Mouse (Mus musculus): ENCODE measurements around the gene A330070K13Rik.

The A330070K13Rik gene

DNA sequence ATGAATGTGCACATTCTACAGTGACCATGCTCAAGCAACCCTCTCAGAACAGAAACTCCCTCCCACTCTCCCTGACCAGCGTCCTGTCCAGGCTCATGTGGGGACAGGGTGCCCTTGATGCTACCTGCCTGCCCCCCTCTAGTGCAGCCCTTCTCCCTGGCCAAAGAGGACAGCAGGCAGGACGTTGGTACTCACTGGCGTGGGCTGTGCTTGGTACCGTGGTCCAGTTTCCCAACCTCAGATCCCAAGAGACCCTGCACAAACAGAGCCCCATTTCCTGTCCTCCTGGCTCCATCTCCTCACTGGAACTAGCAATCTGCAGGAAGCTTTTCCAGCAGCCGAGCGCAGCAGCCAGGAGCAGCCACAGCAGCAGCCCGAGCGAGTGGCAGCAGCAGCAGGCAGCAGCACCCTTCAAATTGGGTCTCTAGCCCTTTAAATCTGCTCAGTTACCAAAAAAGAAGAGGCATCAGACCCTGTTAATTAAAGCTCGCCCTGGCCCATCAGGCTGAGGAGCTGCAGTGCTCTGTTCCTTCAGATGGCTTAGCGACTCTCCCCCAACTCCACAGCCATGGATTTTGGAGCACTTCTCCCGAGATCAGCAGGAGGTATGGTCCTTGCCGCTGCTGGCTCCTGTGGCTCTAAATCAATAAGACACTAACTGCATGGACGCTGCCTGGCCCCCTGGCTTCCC is at the start of gene A330070K13Rik:
TSS of gene A330070K13Rik (minus strand) at position 410 of the 691 bp plus-strand sequence.
- no peak for DNase-seq

DNA sequence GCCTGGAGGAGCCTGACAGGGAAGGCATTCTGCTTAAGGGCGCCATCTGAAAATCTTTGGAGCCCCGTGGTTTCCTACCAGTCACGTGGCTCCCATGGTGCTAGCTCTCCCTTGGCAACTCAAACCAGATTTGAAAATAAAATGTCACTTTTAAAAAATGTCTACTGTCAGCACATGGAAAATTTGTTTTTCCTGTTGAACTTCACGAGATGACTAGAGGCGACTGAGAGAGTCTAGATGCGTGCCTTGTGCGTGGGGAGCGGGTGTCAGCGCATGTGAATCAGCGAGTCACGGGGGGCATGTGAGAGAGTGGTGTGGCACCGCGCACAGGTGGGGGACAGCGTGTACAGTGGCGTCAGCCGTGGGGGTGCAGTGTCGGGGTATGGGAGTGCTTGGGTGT is 27.1 kb upstream of the A330070K13Rik start:
- DNase-seq: no peak

DNA sequence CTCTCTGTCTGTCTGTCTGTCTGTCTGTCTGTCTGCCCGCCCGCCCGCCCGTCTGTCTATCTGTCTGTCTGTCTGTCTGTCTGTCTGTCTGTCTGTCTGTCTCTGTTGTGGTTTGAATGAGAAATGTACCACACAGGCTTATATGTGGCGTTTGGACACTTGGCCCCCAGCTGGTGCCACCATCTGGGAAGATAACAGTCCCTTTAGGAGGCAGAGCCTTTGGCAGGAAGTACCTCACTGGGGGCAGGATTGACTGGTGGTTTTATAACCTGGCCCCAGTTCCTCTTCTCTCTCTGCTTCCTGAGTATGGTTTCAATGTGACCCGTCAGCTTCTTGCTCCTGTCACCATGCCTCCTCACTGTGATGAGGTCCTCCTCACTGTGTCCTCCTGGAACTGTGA is 25.3 kb upstream of the A330070K13Rik start:
- no peak for DNase-seq

DNA sequence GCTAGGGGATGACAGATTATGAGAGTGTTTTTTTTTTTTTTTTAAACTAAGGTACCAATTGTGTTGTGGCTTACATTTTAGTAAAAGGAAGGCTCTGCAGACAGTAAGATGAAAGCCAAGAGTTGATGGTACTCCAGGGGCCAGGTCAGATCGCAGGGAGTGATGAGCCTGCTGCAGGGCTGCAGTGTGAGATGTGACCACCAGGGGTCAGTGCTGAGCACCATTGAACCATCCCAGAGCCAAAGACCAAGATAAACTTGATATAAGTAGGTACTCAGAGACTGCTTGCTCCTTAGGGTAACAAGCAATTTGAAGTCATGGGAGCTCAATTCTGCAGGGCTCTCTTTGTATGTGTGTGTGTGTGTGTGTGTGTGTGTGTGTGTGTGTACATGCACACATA is 20.8 kb upstream of the A330070K13Rik start:
- DNase-seq: peak; percentile 76

DNA sequence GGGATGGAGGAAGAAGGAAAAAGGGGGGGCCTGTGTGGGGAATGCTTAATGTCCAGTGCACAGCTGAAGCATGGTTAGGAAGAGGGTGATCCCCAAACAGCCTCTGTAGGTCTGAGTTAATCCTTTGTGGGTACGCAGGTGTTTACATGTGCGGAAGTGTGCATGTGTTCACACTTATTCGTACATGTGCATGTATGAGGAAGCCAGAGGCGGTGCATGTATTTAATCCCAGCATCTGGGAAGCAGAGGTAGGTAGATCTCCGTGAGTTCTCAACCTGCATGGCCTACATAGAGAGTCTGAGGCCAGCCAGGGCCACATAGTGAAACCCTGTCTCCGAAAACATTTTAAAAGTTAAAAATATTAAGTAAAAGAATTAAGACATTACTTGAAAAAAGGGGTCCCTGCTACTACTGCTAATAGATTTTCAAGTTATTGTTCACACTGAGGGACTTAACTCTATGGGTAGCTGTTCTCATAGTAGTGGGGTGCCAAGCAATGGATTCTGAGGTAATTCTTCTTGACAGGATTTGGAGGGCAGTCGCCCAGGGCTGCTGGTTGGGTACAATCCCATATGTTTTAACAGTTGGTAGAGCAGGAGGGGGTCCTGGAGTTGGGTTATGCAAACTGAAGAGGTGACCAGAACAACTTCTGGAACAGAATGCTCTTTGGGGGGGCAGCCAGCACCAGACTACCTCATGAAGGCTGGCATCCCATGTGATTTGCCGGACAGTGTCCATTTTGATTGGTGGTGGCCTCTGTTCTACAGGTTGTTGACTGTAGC is 15.9 kb upstream of the A330070K13Rik start:
- DNase-seq: peak; percentile 98

DNA sequence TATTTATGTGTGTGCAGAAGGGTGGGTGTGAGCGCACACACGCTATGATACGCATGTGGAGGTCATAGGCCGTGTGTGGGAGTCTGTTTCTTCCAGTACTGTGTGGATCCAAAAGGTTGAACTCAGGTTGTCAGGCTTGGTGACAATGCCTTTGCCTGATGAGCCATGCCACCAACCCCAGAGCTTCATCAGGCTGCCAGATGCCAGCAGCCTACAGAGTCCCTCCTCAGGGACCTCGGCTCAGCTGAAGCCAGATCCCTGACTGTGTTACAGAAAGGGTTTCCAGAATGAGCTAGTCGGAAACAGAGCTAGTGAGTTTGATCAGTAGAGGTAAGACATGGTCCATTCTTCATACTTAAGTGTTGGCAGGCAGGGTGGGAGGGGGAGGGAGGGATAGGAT is 10.7 kb upstream of the A330070K13Rik start:
- DNase-seq: no peak

DNA sequence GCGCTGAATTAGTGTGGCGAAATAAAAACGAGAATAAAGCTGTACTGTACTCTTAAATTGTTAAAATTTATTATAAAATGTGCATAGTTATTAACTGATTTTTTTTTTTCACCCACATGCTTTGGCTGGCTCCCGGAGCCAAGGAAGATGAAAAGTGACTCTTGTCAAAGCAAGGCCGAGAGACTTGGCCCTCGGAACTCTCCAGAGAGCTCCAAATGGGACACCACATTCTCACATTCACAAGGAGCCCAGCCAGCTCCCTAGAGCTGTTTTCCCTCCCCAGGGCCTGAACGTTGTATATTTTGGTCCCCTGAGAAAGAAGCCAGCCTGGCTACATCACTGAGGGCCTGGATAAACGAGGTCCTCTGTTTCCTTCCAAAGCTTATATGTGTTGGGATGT is 10.0 kb upstream of the A330070K13Rik start:
- no peak for DNase-seq

DNA sequence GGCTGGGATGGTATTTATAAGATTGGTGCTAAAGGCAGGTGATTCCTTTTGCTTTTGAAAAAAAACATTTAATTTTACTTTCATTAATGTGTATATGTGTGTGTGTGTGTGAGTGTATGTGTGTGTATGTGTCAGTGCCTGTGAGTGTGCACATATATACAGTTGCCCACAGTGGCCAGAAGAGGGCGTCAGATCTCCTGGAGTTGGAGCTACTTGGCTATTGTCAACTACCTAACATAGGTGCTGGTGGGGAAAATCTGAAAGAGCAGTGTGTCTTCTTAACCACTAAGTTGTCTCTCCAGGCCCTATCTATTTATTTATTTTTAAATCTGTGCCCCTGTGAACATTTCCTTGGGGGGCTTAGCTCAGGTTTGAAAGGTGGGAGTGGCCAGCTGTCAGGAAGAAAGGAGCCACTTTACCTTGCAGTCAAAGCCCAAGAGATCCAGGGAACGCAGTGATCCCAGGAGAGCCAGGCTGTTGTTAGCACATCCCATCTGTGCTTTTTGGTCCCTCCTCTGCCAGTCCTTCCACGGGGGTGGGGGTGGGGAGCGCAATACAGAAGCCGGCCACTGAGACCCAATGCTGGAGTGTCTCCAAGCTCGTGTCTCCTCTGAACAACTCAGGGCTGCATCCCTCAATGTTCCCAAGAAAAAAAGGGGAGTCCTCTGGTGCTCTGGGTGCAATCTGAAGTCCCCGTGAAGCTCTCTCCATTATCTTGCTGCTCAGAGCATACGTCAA is 9.4 kb upstream of the A330070K13Rik start:
- no peak for DNase-seq

DNA sequence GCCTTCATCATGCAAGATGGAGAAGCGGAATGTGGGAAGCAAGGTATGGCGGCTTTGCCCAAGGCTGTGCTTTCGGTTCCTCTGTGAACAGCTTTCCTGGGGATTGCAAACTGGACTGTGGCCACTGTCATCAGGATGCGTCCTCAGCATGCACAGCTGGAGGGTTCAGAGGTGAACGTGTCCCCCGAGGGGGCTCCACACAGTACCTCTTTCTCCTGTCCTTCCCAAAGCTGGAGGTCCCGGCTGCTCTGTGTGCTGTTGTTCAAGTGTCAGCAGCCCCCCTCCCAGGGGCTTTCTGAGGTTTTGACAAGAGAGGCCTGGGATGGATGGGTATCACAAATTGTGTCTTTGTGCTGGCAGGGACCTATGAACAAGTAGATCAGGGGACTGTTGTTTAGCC is 2.0 kb upstream of the A330070K13Rik start:
- no peak for DNase-seq

DNA sequence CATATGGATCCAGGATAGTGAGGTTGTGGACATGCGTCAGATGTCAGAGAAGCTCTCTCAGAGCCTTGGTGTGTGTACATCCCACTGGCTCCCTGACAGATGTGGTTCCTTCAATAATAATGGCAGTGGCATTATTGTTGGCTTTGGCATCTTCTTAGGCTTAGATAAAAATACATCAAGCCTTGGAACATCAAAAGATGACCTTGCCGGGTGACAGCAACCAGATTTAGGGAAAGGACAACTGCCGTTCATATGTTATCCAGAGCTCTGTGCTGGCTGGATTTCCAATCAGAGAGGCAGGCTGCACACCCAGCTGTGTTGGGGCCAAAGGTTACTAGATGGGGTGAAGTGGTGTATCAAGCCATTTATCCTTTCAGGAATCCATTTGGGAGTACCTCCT is 9.0 kb downstream of the A330070K13Rik start:
- no peak for DNase-seq

DNA sequence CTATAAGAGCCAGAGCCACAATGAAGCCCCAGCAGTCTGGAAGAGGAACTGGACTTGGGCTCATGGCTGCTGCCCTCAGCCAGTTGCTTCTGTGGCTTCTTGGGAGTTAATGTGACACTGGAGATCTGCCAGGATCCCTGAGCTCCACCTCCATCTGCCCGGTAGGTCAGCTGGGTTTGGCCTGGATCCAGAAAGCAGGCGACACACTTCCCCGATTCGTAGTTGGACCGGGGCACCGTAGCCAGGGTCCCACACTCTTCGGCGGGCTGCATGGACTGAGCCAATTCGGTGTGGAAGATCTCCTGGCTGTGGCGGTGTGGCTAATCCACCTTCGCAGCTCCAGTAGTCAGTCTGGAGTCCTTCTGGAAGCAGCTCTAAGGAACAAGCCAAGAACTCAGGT is 15.2 kb downstream of the A330070K13Rik start, which contains the start of gene Caln1:
TSS of gene Caln1 (plus strand) at position 219 of the 400 bp plus-strand sequence.
- DNase-seq: peak; percentile 91

DNA sequence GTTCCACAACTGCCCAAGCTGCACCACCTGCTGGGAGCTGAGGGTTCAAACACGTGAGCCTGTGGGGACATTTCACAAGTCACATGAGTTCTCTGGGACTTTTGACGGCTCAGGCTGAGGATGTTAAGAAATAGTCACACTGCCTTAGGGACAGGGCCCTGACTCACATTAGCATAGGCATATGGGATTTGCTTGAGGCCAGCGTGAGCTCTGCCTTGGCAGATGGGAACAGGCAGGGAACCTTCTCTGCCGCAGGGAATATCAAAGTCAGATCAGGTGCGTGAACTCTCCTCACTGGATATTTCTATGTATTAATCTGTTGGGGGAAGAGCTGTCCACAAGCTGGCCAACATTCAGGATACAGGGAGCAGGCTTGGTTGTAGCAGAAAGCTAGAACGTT is 16.2 kb downstream of the A330070K13Rik start:
- peak; percentile 80 for DNase-seq

DNA sequence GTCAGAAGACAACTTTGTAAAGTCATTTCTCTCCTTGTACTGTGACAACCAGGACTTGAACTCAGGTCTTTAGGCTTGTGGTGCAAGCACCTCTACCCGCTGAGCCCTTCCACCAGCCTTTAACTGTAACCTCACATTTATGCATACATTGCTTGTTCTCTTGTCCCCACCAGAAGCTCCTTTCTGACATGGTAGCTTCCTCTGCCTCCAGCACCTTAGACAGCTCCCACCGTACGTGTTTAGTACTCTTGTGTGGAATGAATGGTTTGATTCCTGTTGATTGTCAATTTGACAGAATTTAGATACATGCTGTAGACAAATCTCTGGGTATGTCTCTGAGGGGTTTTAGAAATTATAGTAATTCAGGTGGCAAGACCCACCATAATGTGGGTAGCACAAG is 20.7 kb downstream of the A330070K13Rik start:
- no peak for DNase-seq

DNA sequence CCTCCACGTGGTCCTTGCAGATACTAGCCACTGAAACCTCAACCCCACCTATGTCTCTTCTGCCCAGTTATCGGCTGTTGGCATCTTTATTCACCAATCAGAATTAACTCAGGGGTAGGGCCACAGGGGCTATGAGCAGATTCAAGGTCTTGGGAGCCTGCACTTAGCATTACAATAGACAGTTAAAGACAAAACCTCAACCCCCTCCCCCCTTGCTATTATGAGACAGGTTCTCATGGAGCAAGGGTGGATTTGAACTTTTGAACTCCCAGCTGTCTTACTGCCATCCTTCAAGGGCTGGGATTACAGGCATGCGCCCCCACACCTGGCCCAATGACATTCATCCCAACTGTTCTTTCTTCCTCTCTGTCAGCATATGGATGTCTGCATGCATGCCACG is 21.3 kb downstream of the A330070K13Rik start:
- DNase-seq: no peak

DNA sequence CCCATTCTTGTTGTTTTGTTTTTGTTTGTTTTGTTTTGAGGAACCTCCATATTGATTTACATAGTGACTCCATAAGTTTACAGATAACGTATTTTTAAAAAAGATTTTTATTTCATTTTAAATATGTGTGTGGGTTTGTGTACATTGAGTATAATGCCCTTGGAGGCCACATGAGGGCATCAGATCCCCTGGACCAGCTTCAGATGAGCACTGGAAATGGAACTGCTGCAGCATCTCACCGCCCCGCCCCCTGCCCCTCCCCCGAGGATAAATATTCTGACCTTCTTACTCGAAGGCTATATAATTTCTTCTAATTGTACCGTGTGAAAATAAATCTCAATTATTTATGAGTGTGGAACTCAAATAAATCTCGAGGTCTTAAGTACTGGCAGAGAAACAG is 29.2 kb downstream of the A330070K13Rik start:
- no peak for DNase-seq

DNA sequence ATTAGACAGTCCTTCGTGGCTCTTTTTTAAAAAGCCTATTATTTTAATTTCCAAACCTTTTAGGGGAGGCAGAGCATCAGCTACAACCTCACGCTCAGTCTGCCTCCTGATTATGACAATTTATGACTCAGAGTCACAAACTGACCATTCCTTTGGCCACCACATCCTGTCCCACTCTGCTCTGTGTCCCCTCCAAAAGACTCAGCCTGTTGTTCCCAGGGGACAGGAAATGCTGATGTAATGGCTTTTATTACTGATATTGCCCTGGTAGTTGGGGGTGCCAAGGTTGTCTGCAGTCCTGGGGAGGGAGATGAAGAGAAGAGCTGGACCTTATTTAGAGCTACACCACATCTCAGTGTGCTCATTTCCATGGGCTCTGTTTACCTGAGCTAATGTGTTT is 38.6 kb downstream of the A330070K13Rik start:
- no peak for DNase-seq

DNA sequence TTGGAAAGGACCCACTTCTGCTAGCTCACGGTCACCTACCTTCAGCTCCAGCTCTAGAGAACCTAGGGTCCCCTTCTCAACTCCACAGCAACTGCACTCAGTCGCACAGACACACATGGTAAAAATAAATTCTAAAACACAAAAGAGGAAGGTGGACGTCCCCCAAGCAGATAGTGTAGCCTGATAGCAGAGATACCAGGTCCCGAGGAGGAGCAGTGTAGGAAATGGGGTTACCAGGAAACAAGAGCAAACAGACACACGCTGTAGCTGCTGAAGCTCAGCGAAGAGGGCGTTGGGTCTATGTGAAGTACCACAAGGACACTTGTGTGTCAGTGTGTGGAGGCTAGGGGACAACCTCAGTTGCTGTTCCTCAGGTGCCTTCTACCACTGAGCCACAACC is 39.4 kb downstream of the A330070K13Rik start:
- no peak for DNase-seq

DNA sequence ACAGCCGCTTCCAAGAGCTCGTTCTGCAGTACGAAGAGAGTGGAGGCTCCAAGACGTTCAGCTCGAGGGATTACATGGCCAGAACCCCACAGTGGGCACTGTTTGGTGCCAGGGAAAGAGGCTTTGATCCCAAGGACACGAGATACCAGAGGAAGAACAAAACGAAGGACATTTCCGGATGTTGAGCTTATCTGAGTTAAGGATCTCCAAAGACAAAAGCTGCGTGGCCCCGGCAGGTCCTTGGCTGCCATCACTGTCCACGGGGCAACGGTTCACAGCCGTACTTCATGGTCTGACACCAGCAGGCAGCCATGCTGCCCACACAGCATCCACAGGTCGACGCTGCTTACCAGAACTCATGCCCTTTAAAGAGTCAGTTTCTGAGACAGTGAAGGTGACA is 43.8 kb downstream of the A330070K13Rik start:
- DNase-seq: no peak

DNA sequence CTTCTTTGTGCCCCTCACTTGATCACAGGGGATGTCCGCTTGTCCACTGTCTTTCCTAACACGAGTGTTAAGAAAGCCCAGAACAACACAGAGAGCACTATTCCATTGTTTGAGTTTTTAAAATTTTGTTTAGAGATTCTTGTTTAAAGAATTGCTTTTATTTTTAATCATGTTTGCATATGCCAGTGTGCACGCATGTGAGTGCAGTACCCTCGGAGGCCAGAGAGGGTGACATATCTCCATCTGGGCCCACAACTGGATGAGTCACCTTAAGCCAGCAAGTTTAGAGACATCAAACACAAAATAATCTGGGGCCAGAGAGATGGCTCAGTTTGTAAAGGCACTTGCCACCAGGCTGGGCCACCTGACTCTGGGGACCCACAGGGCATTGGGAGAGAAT is 49.0 kb downstream of the A330070K13Rik start:
- no peak for DNase-seq

DNA sequence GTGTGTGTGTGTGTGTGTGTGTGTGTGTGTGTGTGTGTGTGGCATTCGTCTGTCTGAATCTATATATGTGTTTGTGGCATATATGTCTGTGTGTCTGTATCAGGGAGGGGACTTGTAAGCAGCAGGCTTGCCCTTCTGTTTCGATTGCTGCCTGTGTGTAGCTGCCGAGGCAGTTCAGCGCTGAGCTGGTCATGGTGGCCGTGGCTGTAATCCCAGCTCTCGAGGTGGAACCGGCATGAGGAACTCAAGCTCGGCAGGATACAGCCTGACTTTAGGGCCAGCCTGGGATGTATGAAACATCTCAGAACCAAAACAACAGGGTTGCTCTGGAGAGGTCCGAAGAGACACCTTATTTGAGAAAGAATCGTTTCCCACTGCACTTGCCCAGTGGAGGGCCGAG is 50.5 kb downstream of the A330070K13Rik start:
- DNase-seq: peak; percentile 41

DNA sequence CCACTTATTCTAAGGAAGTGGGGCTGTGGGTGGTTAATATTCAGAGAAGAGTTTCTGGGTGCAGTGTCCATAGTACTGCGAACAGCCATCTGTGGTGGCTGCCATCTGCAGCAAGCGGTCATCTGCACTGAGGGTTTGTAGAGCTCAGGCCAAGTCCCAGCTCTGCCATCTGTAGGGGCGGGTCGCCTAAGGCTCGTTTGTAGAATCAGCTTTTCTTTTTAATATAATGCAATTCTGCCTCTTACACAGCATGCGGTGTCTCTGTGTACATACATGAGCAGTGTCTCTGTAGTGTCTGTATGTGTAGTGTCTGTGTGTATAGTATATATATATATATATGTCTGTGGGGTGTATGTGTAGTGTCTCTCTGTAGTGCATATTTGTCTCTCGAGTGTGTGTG is 50.9 kb downstream of the A330070K13Rik start:
- DNase-seq: peak; percentile 60

DNA sequence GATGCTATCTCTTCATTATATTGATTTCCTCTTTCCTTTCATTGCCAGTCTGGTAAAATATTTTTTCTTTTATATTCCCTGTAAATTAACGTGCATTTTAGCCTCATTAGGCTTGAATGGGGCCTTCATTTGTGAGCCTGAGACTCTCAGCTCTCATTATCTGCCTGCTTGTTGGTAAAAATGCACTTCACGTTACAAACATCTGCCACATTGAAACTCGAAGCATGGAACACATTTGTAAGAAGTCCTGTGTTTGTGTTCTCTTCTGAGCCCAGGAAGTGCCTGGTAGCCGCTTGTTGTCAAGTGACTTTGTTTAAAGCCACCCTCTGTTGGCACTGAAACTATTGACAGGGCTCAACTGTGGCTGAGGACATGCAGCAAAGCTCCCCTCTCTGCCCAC is 53.2 kb downstream of the A330070K13Rik start:
- no peak for DNase-seq

DNA sequence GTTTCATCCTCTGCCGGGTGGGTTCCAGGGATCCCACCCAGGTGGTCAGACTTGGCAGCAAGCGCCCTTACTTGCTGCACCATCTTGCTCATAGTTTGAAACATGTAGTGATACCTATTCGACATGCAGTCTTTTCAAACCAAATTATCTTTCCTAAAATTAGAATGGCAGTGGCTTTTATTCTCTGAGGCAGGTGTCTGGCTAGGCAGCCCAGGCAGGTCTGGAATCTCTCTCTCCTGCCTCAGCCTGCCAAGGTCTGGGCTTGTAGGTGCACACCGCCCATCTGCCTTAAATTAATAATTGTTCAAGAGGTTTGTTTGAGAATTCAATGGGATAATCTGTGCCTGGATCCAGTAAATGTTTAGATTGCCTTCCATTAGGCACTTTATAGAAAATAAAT is 53.6 kb downstream of the A330070K13Rik start:
- DNase-seq: no peak

DNA sequence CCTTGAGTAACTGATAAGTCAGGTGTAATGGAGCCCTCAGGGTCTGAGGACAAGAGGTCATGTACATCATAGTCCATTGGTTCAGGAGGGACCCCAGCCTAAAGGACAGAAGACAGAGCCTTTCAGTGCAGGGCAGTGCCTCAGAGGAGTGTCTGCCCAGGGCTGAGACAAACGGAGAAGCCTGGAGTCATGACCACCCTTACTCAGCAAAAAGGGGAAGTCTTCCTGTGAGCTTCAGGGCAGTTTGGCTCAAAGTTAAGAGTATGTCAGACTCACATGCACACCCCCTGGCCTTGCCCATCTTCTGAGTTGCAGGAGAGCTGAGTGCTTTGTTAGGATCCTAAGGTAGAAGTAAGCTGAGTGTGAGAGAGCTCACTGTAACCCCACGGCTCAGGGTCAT is 54.5 kb downstream of the A330070K13Rik start:
- no peak for DNase-seq
